Mouse (Mus musculus) heart, embryonic 15.5 days (tissue): ENCODE results near the gene Klk12. TPM values are rescaled to one million over a fixed set of nuclear protein-coding genes. Genes with fewer than 3 reads are reported as not detected.
A peak's percentile ranks its signal among the peaks of the same experiment; 100 is the strongest.

Source experiments
- ATAC-seq: fragments of 200-750 bp; cut with Nextera tagmentation; replicated peaks from 2 replicates; pipeline ENCODE4 v1.8.0; 2017; ENCODE audit warnings: low read depth, moderate TSS enrichment; ENCODE audit not compliant: insufficient number of reproducible peaks, insufficient read depth, low FRiP score
- H3K27ac ChIP-seq: fragments of 300-500 bp; sonication (generic); 2 replicates; pipeline ENCODE4 v1.5.1; 2015; ENCODE audit warnings: mild to moderate bottlenecking, inconsistent platforms
- H3K27me3 ChIP-seq: fragments of 300-500 bp; sonication (generic); 2 replicates; pipeline ENCODE4 v1.6.1; 2015; ENCODE audit warnings: inconsistent platforms
- H3K36me3 ChIP-seq: fragments of 300-500 bp; sonication (generic); 2 replicates; pipeline ENCODE4 v1.6.1; 2015; ENCODE audit warnings: mild to moderate bottlenecking, inconsistent platforms
- H3K4me1 ChIP-seq: fragments of 300-500 bp; sonication (generic); replicated peaks from 2 replicates; pipeline ENCODE4 v1.6.1; 2015; ENCODE audit warnings: inconsistent platforms
- H3K4me2 ChIP-seq: fragments of 300-500 bp; sonication (generic); 2 replicates; pipeline ENCODE4 v1.6.1; 2015; ENCODE audit warnings: inconsistent platforms, mild to moderate bottlenecking, moderate library complexity
- H3K4me3 ChIP-seq: fragments of 300-500 bp; sonication (generic); 2 replicates; pipeline ENCODE4 v1.5.1; 2015; ENCODE audit warnings: mild to moderate bottlenecking, inconsistent platforms
- H3K9ac ChIP-seq: fragments of 300-500 bp; sonication (generic); 2 replicates; pipeline ENCODE4 v1.6.1; 2015; ENCODE audit warnings: mild to moderate bottlenecking, inconsistent platforms
- H3K9me3 ChIP-seq: fragments of 300-500 bp; sonication (generic); replicated peaks from 2 replicates; pipeline ENCODE4 v1.6.1; 2016; ENCODE audit warnings: inconsistent platforms
- WGBS: fragments of 180-500 bp; shearing (Covaris S2); methylation state at CpG from one replicate; pipeline ENCODE4 v1.1.7; 2015; ENCODE audit warnings: mixed read lengths; 5-methylcytosine and 5-hydroxymethylcytosine counted together
- polyA plus RNA-seq: library from polyadenylated mRNA; unstranded; fragments of >200 nt; fragmentation: Nextera tagmentation; extraction: Ambion mirVana; gene quantifications from 2 replicates; pipeline ENCODE4 v1.2.1, GENCODE M21; 2015

Klk12 gene
- polyA plus RNA-seq, 1 experiment from 2014 or later = not detected

- no peak overlapping the region for H3K9ac ChIP-seq
- no peak for ATAC-seq
- H3K4me3 ChIP-seq = no peak overlapping the region
- no peak overlapping the region for H3K27ac ChIP-seq
- H3K36me3 ChIP-seq = no peaks in the 10 kb centered on the region
- 77% methylated on average over 12 of the region's 12 CpGs for WGBS
- peaks cover 10% of the 10 kb centered on the region for H3K27me3 ChIP-seq
- H3K4me2 ChIP-seq = no peak overlapping the region
- no peaks in the 10 kb centered on the region for H3K4me1 ChIP-seq
- no peaks in the 10 kb centered on the region for H3K9me3 ChIP-seq
These were observed 8.7 kb downstream of the Klk12 start for GRCm38 (mm10) chr7:43777423-43777822.

DNA sequence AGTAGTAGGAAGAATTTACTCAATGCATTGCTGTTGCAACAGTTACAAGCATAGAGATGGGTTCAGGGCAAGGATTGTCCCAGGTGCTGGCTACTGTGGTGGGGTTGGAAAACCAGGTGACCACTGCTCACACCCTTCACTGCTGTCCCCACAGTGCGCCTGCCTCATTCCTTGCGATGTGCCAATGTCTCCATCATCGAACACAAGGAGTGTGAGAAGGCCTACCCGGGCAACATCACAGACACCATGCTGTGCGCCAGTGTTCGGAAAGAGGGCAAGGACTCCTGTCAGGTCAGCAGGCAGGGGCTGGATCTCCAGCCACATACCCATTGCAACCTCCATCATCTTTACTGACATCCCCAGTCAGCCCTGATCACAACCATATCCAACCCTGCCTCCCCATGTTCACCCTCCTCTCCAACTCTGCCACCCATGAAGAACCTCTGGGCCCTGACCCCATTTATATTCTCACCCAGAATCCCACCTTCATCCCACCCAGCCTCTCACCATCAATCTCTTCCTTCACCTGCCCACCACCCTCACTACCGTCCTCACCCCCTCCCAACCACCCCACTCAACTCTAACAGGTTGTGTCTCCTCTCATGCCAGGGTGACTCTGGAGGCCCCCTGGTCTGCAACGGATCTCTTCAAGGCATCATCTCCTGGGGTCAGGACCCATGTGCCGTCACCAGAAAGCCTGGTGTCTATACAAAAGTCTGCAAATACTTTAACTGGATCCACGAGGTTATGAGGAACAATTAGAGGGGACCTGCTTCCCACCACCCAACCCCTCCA lies 9.7 kb downstream of the Klk12 start:
- H3K4me2 ChIP-seq = no peak overlapping the region
- peaks cover 18% of the 10 kb centered on the region for H3K27me3 ChIP-seq
- WGBS = 84% methylated on average over 10 of the region's 10 CpGs
- no peaks in the 10 kb centered on the region for H3K36me3 ChIP-seq
- H3K4me1 ChIP-seq = peaks cover 4% of the 10 kb centered on the region
- no peak for ATAC-seq
- H3K4me3 ChIP-seq = no peak overlapping the region
- H3K9ac ChIP-seq = no peak overlapping the region
- no peak overlapping the region for H3K27ac ChIP-seq
- no peaks in the 10 kb centered on the region for H3K9me3 ChIP-seq

GRCm38 (mm10) chr7:43780241-43780640 lies 11.5 kb downstream of the Klk12 start:
- ATAC-seq = no peak
- WGBS = 48% methylated on average over 6 of the region's 6 CpGs
- H3K27ac ChIP-seq = no peak overlapping the region

GRCm38 (mm10) chr7:43780746-43781145 lies 12.0 kb downstream of the Klk12 start, which contains the start of gene Klk10:
Gene Klk10, plus strand, starts transcription at chr7:43781035.
- H3K4me2 ChIP-seq = no peak within 1 kb of the TSS
- no peak for ATAC-seq
- H3K4me1 ChIP-seq = peaks cover 4% of the 10 kb centered on the region
- H3K4me3 ChIP-seq = no peak within 1 kb of the TSS
- 40% methylated on average over 5 of the region's 5 CpGs for WGBS
- H3K27me3 ChIP-seq = peaks cover 32% of the 10 kb centered on the region
- no peaks in the 10 kb centered on the region for H3K36me3 ChIP-seq
- H3K27ac ChIP-seq = no peak within 1 kb of the TSS
- no peak within 1 kb of the TSS for H3K9ac ChIP-seq
- no peaks in the 10 kb centered on the region for H3K9me3 ChIP-seq

More at GRCm38 (mm10) chr7:43780241-43780640, 11.5 kb downstream of the Klk12 start:
- H3K4me3 ChIP-seq = no peak overlapping the region
- H3K4me2 ChIP-seq = no peak overlapping the region
- H3K27me3 ChIP-seq = peaks cover 32% of the 10 kb centered on the region
- H3K9ac ChIP-seq = no peak overlapping the region
- no peaks in the 10 kb centered on the region for H3K36me3 ChIP-seq
- no peaks in the 10 kb centered on the region for H3K9me3 ChIP-seq
- peaks cover 4% of the 10 kb centered on the region for H3K4me1 ChIP-seq

DNA sequence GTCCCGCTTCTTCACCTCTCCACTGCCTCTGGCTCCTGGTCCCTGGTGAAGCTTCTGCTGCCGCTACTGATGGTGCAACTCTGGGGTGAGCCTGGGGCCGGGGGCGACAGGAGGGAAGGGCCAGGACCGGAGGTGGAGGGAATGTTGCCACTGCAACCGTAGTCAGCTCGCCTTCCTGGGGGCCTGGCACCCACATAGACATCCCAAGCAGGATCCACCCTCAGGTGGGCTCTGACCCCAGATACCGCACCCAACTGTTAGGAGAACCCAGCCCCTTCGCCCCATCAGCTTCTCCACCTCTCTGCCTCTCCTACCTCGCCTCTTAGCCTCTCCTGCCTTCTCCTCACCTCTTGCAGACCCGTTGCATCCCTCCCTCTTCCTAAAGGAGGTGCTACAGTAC lies 12.8 kb downstream of the Klk12 start:
- 87% methylated on average over 11 of the region's 11 CpGs for WGBS
- Histone ChIP-seq H3K4me1 (peaks cover 4% of the 10 kb centered on the region), H3K9ac (no peak overlapping the region)

GRCm38 (mm10) chr7:43782275-43783265 lies 13.9 kb downstream of the Klk12 start:
- H3K4me2 ChIP-seq = peak overlapping the region; percentile 71
- H3K4me3 ChIP-seq = peak overlapping the region; percentile 40
- H3K9me3 ChIP-seq = no peaks in the 10 kb centered on the region
- peak; percentile 41; the same call in 1 of the 2 replicates for ATAC-seq
- no peaks in the 10 kb centered on the region for H3K36me3 ChIP-seq
- H3K27me3 ChIP-seq = peaks cover 32% of the 10 kb centered on the region
- H3K4me1 ChIP-seq = peaks cover 4% of the 10 kb centered on the region
- H3K9ac ChIP-seq = 0 out of 2 replicates have a peak overlapping the region, but pooled peaks have one; percentile 37
- WGBS = 8% methylated on average over 36 of the region's 36 CpGs
- H3K27ac ChIP-seq = no peak overlapping the region

More for the DNA sequence above, 12.8 kb downstream of the Klk12 start:
- Histone ChIP-seq H3K27ac (no peak overlapping the region), H3K4me3 (no peak overlapping the region), H3K27me3 (peaks cover 32% of the 10 kb centered on the region), H3K9me3 (no peaks in the 10 kb centered on the region), H3K36me3 (no peaks in the 10 kb centered on the region), H3K4me2 (no peak overlapping the region)
- no peak for ATAC-seq

DNA sequence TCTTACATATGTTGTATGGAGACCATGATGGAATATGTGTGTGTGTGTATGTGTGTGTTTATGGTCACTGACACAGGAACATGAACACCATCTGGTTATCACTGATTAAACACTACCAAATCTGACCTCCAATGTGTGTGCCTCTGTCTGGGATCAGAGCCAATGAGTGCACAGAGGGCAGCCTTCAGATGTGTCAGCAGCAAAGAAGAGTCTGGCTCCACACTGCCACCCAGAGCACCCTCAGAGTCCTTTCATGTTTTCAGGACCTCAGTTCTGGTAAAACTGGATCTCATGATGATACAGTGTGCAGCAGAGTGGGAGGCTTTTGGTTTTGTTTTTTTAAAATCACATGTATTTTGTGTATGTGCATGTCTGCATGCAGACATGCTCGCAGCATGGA lies 16.6 kb downstream of the Klk12 start:
- Histone ChIP-seq H3K9me3 (no peaks in the 10 kb centered on the region), H3K4me2 (no peak overlapping the region), H3K4me1 (peaks cover 4% of the 10 kb centered on the region), H3K27me3 (peaks cover 32% of the 10 kb centered on the region), H3K9ac (no peak overlapping the region), H3K4me3 (no peak overlapping the region), H3K36me3 (no peaks in the 10 kb centered on the region), H3K27ac (no peak overlapping the region)
- ATAC-seq = no peak
- 76% methylated on average over 1 of the region's 1 CpGs for WGBS

- no peak for ATAC-seq
- 68% methylated on average over 3 of the region's 3 CpGs for WGBS
- no peaks in the 10 kb centered on the region for H3K36me3 ChIP-seq
- no peak overlapping the region for H3K4me2 ChIP-seq
- H3K27me3 ChIP-seq = peaks cover 19% of the 10 kb centered on the region
- H3K4me1 ChIP-seq = no peaks in the 10 kb centered on the region
- no peak overlapping the region for H3K27ac ChIP-seq
- H3K4me3 ChIP-seq = no peak overlapping the region
- no peaks in the 10 kb centered on the region for H3K9me3 ChIP-seq
- H3K9ac ChIP-seq = no peak overlapping the region
These were observed 19.4 kb downstream of the Klk12 start for GRCm38 (mm10) chr7:43788096-43788495.

GRCm38 (mm10) chr7:43789295-43789694 lies 20.6 kb downstream of the Klk12 start:
- no peaks in the 10 kb centered on the region for H3K9me3 ChIP-seq
- WGBS = 61% methylated on average over 2 of the region's 2 CpGs
- no peak overlapping the region for H3K9ac ChIP-seq
- no peak for ATAC-seq
- no peak overlapping the region for H3K4me3 ChIP-seq
- H3K27me3 ChIP-seq = peaks cover 13% of the 10 kb centered on the region
- H3K36me3 ChIP-seq = no peaks in the 10 kb centered on the region
- no peaks in the 10 kb centered on the region for H3K4me1 ChIP-seq
- no peak overlapping the region for H3K27ac ChIP-seq
- H3K4me2 ChIP-seq = no peak overlapping the region

GRCm38 (mm10) chr7:43791591-43791990 lies 22.9 kb downstream of the Klk12 start, which contains the start of gene Klk9:
Gene Klk9, plus strand, starts transcription at chr7:43791891.
- Histone ChIP-seq H3K27ac (no peak within 1 kb of the TSS), H3K9ac (no peak within 1 kb of the TSS), H3K4me2 (no peak within 1 kb of the TSS), H3K4me1 (peaks cover 7% of the 10 kb centered on the region), H3K9me3 (no peaks in the 10 kb centered on the region), H3K36me3 (no peaks in the 10 kb centered on the region), H3K27me3 (peaks cover 16% of the 10 kb centered on the region), H3K4me3 (no peak within 1 kb of the TSS)
- ATAC-seq = no peak
- 64% methylated on average over 7 of the region's 7 CpGs for WGBS

- no peaks in the 10 kb centered on the region for H3K9me3 ChIP-seq
- ATAC-seq = 0 out of 2 replicates have a peak, but pooled peaks have one; percentile 32
- H3K27me3 ChIP-seq = peaks cover 33% of the 10 kb centered on the region
- H3K4me2 ChIP-seq = peak overlapping the region; percentile 89
- H3K9ac ChIP-seq = no peak overlapping the region
- no peak overlapping the region for H3K27ac ChIP-seq
- H3K36me3 ChIP-seq = no peaks in the 10 kb centered on the region
- 7% methylated on average over 8 of the region's 8 CpGs for WGBS
- peak overlapping the region; percentile 58 for H3K4me3 ChIP-seq
- peaks cover 19% of the 10 kb centered on the region for H3K4me1 ChIP-seq
These were observed 27.7 kb downstream of the Klk12 start for GRCm38 (mm10) chr7:43796355-43796754.
